Mouse (Mus musculus): ENCODE measurements around the gene Sipa1l1.

Gene Sipa1l1

GRCm38 (mm10) chr12:82168820-82169533 is at the start of gene Sipa1l1:
Gene Sipa1l1, plus strand, starts transcription at chr12:82169320.
- peak; percentile 98 for DNase-seq (ENCODE audit: low read depth)

GRCm38 (mm10) chr12:82121947-82122346 is 47.2 kb upstream of the Sipa1l1 start:
- DNase-seq (ENCODE audit: low read depth) = no peak

DNA sequence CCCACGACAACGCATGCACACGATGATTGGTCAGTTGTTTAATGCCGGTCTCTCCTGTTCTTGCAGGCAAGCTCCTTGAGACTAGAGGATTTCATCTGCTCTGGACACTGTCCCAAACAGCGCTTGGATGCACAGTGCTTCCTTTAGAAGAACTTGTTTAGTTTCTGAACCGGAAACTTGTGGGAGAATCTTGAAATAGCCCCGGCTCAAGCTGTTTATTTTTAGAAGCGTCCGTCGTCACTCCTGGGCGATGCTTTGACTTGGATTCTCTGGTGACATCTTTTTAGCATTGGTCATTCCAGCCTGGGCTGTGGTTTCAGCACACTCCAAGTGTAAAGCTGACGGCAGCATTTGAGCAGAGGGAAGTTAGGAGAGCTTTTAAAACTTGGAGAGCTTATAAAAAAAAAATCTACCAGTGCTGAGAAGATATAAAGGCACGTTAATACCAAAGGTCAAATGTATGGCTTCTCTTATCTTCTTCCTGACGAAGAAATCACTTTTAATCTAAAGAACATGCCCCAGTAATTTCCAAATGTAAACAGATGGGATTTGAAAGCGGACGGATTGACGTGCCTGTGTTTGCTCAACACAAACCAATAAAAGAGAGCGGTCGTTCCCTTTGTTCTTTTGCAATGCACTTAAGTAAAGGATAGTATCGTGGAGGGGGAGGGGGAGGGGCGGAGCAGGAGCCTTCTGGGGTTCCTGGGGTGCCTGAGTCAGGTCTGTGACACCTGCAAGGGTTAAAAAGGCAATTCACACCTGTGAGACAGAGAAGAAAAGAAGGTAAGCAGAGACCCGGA is 46.5 kb upstream of the Sipa1l1 start:
- peak; percentile 59 for DNase-seq (ENCODE audit: low read depth)

GRCm38 (mm10) chr12:82126796-82127195 is 42.3 kb upstream of the Sipa1l1 start:
- DNase-seq (ENCODE audit: low read depth) = no peak

- peak; percentile 82 for DNase-seq (ENCODE audit: low read depth)
Measured at GRCm38 (mm10) chr12:82139234-82140166, 29.6 kb upstream of the Sipa1l1 start.

DNA sequence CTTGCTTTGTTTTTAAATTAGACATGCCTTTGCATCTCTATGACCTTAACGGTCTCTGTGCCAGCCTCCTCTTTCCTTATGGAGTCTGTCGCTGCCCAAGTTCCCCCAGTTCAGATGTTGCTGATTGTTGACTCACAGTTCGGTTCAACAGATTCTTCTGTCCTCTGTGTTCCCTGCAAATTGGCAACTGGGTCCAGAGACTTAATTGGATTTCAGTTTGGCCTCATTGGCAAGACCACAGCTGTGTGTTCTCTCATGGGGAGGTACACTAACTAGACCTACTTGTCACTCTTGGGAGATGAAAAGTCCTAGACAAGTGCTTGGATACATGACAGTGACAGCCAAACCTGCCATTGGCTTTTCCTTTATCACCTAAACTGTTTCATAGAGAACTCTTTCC is 25.7 kb upstream of the Sipa1l1 start:
- no peak for DNase-seq (ENCODE audit: low read depth)

- DNase-seq (ENCODE audit: low read depth) = no peak
Measured at GRCm38 (mm10) chr12:82145173-82145572, 23.9 kb upstream of the Sipa1l1 start.

DNA sequence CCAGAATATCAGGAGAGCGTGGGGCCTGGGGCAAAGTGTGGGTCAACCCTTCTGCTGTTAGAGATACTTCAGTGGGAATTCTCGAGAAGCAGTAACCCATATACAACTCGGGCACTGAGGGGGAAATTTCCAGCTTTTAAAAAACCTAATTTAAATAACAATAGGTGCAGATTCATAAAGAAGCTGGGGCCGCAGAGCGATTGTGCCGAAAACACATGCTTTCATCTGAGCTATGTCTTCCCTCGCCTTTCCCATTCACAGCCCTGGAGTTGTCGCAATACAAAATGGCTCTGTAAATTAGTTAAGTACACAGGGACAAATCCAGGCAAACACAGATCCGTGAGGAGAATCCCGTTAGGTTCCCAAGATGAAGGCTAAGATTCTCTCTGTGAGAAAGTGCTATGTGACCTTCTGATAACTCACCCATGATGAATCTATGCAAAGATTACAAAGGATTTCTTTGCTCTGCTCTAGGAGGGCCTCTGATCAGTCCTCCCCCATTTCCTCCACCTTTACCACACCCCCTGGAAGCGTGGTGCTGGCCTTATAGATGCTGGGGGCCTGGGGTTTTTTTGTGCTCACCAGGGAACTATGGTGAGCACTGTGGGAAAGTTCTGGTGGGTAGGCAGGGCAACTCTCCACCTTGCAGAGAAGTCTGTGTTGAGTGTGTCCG is 22.0 kb upstream of the Sipa1l1 start:
- DNase-seq (ENCODE audit: low read depth) = no peak

DNA sequence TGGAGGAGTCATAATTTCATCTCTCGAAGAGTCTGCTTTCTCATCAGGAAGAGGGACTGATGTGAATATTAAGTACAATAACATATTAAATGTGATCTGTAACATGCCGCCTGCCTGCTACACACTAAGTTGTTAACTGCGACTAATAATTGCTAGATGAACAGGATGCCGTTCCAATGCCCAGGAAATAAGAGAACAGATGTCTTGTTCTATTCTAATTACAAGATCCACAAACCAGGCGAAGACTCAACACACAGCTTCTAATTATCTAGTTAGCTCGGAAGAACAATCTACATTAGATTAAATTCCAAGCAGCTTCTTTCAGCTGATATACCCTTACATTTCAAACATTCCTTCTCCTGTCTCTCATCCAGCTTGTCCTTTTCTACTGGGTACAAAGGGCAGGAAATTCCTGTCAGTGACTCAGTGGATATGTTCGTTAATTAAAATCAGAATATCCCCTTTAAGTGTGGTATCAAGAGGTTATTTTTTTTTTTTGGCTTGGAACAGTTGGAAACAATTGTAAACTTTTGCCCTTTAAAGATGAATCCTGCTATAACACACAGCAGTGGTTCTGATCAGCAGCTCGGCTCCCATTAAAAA is 20.7 kb upstream of the Sipa1l1 start:
- no peak for DNase-seq (ENCODE audit: low read depth)

DNA sequence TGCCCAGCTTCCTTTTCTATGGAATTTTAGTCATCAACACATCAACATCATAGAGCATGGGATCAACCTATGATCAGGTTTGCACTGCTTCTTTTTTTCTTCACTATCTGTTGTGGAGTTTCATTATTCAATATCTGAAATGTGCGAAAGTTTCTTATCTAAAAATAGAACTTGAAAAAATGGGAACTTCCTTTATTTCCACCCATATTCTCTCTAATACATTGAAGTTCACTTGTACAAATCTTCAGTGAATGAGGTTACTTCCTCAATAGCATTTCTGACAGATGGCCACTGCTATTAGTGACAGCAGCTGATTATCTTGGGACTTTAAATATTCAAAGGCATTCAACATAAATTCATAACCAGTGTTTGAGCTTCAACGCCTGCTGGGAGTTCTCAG is 18.1 kb upstream of the Sipa1l1 start:
- no peak for DNase-seq (ENCODE audit: low read depth)

DNA sequence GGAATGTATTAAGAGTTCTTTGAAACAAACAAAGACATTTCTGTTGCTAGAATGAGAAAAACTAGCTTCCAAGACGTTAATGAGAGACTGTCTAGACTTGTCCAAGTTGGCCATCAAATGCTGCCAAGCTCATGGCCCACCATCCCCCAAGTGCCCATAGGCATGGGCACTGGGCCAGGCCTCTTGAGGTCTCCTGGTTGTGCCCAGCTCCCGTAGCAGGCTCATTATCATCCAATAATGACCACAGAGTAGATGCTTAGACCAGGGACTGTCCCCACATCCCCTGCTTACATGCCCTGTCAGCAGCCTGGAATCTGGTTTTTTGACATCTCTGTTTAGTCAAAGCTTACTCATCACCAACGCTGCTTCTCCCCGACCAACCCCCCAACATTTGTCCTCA is 14.6 kb upstream of the Sipa1l1 start:
- DNase-seq (ENCODE audit: low read depth) = peak; percentile 24

DNA sequence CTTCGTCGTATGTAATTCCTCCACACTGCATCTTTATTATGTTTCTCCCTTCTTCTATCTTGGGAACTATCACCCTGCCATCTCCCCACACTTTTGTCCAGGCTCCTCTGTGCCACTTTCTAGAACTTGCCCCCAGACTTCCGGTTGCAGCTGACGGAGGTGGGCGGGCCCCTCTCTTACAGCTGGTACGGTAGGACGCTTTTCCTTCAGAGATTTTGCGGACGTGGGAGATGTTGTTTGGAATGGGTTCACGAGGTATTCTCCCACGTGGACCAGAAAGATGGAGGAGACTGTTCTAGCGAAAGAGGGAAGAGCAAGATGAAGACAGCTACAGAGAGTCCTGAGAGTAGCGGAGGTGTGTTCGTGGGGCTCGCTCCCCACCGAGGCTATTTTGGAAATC is 10.6 kb upstream of the Sipa1l1 start:
- DNase-seq (ENCODE audit: low read depth) = no peak

- no peak for DNase-seq (ENCODE audit: low read depth)
Measured at GRCm38 (mm10) chr12:82159372-82159771, 9.7 kb upstream of the Sipa1l1 start.

DNA sequence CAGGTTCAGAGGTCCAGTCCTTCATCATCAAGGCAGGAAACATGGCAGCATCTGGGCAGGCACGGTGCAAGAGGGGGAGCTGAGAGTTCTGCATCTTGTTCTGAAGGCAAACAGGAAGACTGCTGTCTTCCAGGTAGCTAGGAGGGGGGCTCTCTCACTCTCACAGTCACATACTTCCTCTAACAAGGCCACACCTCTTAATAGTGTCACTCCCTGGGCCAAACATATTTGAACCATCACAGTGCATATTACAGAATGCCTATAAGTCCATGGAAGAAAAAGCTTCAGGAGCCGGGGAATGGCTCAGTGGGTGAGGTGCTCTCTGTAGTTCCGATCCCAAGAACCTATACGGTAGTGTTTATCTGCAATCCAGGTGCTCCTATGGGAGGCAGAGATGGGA is 3.5 kb upstream of the Sipa1l1 start:
- DNase-seq (ENCODE audit: low read depth) = no peak

GRCm38 (mm10) chr12:82166101-82166571 is 3.0 kb upstream of the Sipa1l1 start:
- no peak for DNase-seq (ENCODE audit: low read depth)

GRCm38 (mm10) chr12:82169571-82170431 is 681 bp downstream of the Sipa1l1 start:
- peak; percentile 79 for DNase-seq (ENCODE audit: low read depth)

DNA sequence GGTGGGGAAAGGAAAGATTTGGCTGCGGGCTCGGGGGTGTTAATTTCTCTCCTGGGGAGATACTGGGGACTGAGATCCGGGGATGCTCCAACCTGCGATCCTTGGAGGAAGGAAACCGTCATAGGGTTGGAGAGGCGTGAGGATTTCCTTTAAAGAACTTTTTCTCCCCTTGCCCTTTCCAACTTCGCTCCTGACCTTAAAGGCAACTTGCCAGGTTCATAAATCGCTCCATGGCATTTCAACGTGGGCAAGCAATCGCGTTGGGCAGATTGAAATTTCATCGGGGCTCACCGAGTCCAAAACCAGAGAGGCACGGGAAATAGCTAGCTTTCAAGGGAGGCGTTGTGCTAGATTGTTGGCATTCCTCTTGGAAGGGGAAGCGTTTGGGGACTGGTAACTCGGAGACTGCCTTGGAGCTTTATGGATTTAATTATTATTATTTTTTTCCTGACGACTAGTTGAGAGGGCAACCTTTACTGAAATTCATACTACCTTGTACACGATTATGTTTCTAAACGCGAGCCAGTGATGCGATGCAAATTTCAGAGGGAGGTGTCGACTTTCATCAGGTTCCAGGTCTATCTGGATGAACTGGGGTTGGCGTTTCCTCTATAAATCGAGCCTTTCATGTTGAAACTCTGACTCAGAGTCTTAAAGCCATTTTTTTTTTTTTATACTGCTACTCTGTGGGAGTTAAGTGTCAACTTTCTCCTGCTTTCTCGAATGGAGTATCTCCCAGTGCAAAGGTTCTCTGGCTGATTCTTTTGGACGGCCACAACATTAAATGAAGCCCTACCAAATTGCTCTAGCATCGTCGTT is 1.6 kb downstream of the Sipa1l1 start:
- peak; percentile 61 for DNase-seq (ENCODE audit: low read depth)

DNA sequence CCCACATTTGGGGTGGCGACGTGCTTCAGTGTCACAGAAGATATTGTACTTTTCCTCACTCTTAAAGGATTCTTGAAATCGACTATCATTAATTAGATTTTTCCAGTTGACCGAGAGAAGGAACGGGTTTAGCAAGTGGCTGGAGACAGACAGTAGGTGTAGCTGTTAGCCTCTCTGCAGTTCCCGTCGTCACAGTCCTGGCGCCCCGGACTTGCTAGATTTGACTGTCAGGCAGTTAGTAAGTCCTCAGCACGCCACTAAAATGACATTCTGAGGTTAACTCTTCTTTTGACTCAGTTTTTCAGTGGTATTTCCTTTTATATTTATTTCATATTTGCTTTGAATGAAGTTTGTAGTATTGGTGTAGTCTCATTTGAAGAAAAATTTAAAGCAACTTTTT is 2.5 kb downstream of the Sipa1l1 start:
- DNase-seq (ENCODE audit: low read depth) = peak; percentile 64

DNA sequence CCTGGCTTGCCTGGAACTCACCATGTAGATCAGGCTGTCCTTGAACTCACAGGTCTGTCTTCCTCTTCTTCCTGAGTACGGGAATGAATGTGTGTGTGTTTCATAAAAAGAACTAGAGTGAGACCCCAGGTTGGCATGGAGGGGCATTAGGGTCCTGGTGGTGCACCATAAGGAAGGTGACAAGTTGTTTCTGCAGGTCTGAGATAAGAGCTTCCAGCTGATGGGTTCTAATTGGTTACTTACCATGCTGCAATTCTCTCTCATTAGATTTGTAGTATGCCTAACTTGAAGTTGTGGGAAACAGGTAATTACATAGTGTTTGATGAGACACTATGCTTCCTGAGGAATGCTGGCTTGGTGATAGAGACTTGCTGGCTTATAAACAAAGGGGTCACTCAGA is 4.5 kb downstream of the Sipa1l1 start:
- DNase-seq (ENCODE audit: low read depth) = no peak

Measured in NIH3T3 (cell line).